Mouse (Mus musculus) kidney, embryonic 16.5 days (tissue): ENCODE results near the gene Etfb. TPM values are rescaled to one million over a fixed set of nuclear protein-coding genes. Genes with fewer than 3 reads are reported as not detected.

Source experiments
- ATAC-seq: fragments of 200-750 bp; cut with Nextera tagmentation; 2 replicates; pipeline ENCODE4 v1.8.0; 2017; ENCODE audit warnings: moderate TSS enrichment; ENCODE audit not compliant: low FRiP score, low TSS enrichment
- H3K27ac ChIP-seq: fragments of 300-500 bp; sonication (generic); 2 replicates; pipeline ENCODE4 v1.5.1; 2014; ENCODE audit warnings: low read length
- H3K27me3 ChIP-seq: fragments of 300-500 bp; sonication (generic); 2 replicates; pipeline ENCODE4 v1.6.1; 2014; ENCODE audit warnings: low read length, control low read depth, mixed read lengths; ENCODE audit not compliant: insufficient read depth
- H3K36me3 ChIP-seq: fragments of 300-500 bp; sonication (generic); 2 replicates; pipeline ENCODE4 v1.6.1; 2014; ENCODE audit warnings: low read length, control low read depth, mixed read lengths; ENCODE audit not compliant: insufficient read depth
- H3K4me1 ChIP-seq: fragments of 300-500 bp; sonication (generic); 2 replicates; pipeline ENCODE4 v1.6.1; 2014; ENCODE audit warnings: low read length, control low read depth, mixed read lengths; ENCODE audit not compliant: insufficient read depth
- H3K4me2 ChIP-seq: fragments of 300-500 bp; sonication (generic); replicated peaks from 2 replicates; pipeline ENCODE4 v1.6.1; 2014; ENCODE audit warnings: low read depth, low read length
- H3K4me3 ChIP-seq: fragments of 300-500 bp; sonication (generic); 2 replicates; pipeline ENCODE4 v1.5.1; 2014; ENCODE audit warnings: mild to moderate bottlenecking, low read length
- H3K9ac ChIP-seq: fragments of 300-500 bp; sonication (generic); replicated peaks from 2 replicates; pipeline ENCODE4 v1.6.1; 2014; ENCODE audit warnings: low read length
- H3K9me3 ChIP-seq: fragments of 300-500 bp; sonication (generic); 2 replicates; pipeline ENCODE4 v1.6.1; 2016; ENCODE audit warnings: low read length, control low read depth
- WGBS: fragments of 180-500 bp; shearing (Covaris S2); extraction: QIAGEN DNeasy Blood & Tissue Kit; methylation state at CpG from one replicate; pipeline ENCODE4 v1.1.7; 2014; 5-methylcytosine and 5-hydroxymethylcytosine counted together
- polyA plus RNA-seq: library from polyadenylated mRNA; unstranded; fragments of >200 nt; fragmentation: Nextera tagmentation; extraction: Ambion mirVana; gene quantifications from 2 replicates; pipeline ENCODE4 v1.2.1, GENCODE M21; 2015

Gene Etfb
- polyA plus RNA-seq, 1 experiment from 2014 or later: 436 TPM

DNA sequence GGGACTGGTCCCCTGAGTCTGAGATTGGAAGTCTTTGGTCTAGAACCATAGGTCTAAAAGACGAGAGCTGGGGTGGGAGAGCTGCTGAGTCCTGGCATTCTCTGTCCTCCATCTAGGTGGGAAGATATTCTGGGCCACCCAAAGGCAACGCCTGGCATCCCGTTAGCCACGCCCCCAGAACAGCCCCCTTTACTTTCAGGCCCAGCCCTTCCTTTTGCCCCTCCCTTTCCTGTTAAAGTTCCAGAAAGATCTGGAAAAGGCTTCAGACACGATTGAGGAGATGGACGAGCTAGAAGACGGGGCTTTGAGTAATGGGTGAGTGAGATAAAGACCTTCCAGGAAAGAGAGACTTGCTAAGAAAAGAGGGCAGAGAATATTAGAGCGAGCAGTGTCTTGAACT, 16.5 kb upstream of the Etfb start, which contains the start of gene Lim2:
Lim2 (plus strand) TSS at position 265 of the 400 bp plus-strand sequence.
- H3K4me1 ChIP-seq: no peaks in the 10 kb centered on the region; the same call in 1 of the 2 replicates
- no peaks in the 10 kb centered on the region for H3K27me3 ChIP-seq
- H3K4me2 ChIP-seq: no peak within 1 kb of the TSS
- ATAC-seq: no peak
- 88% methylated on average over 8 of the region's 8 CpGs for WGBS
- no peak within 1 kb of the TSS for H3K4me3 ChIP-seq
- H3K9me3 ChIP-seq: no peaks in the 10 kb centered on the region
- H3K9ac ChIP-seq: no peak within 1 kb of the TSS
- H3K36me3 ChIP-seq: no peaks in the 10 kb centered on the region
- no peak within 1 kb of the TSS for H3K27ac ChIP-seq

DNA sequence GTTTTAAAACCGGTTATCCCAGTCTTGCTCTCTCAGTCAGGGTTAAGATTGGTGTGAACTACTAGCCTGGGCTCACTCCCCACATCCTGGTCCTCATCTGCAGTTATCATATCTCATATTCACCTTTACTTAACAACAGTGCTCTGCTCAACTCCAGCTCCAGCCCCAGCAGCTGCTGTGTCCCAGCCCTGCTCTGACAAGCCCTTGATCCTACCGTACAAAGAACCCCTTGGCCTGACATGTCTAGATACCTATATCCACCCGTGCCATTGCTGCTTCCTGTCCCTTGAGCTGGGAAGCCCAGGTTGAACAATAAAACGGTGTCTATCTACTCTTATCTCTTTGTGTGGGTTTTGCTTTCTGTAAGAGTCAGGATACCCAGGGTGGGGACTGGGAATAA, 14.4 kb upstream of the Etfb start:
- no peak for ATAC-seq
- Histone ChIP-seq H3K27ac (no peak overlapping the region), H3K4me1 (no peaks in the 10 kb centered on the region), H3K4me2 (no peak overlapping the region), H3K9ac (no peak overlapping the region), H3K4me3 (no peak overlapping the region), H3K27me3 (no peaks in the 10 kb centered on the region), H3K36me3 (no peaks in the 10 kb centered on the region), H3K9me3 (no peaks in the 10 kb centered on the region)
- 63% methylated on average over 4 of the region's 4 CpGs for WGBS

DNA sequence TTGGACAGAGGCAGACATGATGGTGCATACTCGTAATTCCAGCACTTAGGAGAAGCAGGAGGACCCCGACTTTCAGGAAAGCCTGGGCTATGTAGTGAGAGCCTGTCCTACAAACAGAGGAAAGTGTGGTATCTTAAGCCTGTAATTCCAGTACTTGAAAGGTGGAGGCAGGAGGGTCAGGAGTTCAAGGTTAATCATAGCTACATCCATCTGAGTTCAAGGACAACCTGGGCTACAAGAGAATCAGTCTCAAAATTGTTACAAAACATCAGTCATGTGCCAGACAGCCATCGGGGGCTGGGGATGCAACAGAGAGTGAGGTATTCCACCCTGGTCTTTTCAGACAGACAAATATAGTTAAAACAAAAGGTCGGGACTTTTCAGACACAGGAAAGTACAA, 11.0 kb upstream of the Etfb start:
- no peak overlapping the region for H3K9ac ChIP-seq
- H3K27me3 ChIP-seq: no peaks in the 10 kb centered on the region
- H3K36me3 ChIP-seq: no peaks in the 10 kb centered on the region
- no peak overlapping the region for H3K27ac ChIP-seq
- ATAC-seq: no peak
- no peaks in the 10 kb centered on the region for H3K9me3 ChIP-seq
- WGBS: 80% methylated on average over 4 of the region's 4 CpGs
- no peak overlapping the region for H3K4me2 ChIP-seq
- H3K4me3 ChIP-seq: no peak overlapping the region
- no peaks in the 10 kb centered on the region for H3K4me1 ChIP-seq

GRCm38 (mm10) chr7:43434676-43435075, 9.2 kb upstream of the Etfb start:
- Histone ChIP-seq H3K4me3 (no peak overlapping the region), H3K4me2 (no peak overlapping the region), H3K9ac (no peak overlapping the region), H3K27me3 (no peaks in the 10 kb centered on the region), H3K4me1 (no peaks in the 10 kb centered on the region), H3K9me3 (no peaks in the 10 kb centered on the region), H3K36me3 (no peaks in the 10 kb centered on the region), H3K27ac (no peak overlapping the region)
- WGBS: 86% methylated on average over 5 of the region's 5 CpGs
- ATAC-seq: no peak

- H3K9ac ChIP-seq: no peak within 1 kb of the TSS
- H3K36me3 ChIP-seq: no peaks in the 10 kb centered on the region
- no peak within 1 kb of the TSS for H3K27ac ChIP-seq
- H3K4me3 ChIP-seq: no peak within 1 kb of the TSS
- no peak within 1 kb of the TSS for H3K4me2 ChIP-seq
- no peaks in the 10 kb centered on the region for H3K4me1 ChIP-seq
- 63% methylated on average over 10 of the region's 10 CpGs for WGBS
- no peaks in the 10 kb centered on the region for H3K9me3 ChIP-seq
- no peaks in the 10 kb centered on the region for H3K27me3 ChIP-seq
- no peak for ATAC-seq
These were observed 7.3 kb upstream of the Etfb start, which contains the start of gene Nkg7 for GRCm38 (mm10) chr7:43436341-43437255. Gene Nkg7 (plus strand): TSS chr7:43437073.

DNA sequence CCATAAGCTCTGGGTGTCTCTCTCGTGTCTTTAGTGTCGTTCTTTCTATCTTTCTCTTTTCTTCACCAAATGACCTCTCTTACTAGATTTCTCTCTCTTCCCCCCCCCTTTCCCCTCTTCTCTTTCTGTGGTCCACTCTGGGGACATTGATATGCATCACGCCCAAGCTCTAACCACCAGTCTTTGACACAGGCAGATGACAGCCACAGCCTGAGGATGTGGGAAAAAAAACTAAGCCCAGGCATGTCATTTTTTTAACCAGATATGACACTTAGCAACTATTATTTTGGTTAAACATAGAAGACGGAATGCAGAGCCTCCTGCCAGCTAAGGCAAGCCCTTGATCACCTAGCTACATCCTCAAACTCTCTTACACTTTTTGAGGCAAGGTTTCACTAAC, 5.3 kb upstream of the Etfb start:
- Histone ChIP-seq H3K36me3 (no peaks in the 10 kb centered on the region), H3K4me1 (peaks cover 9% of the 10 kb centered on the region), H3K27ac (no peak overlapping the region), H3K9ac (no peak overlapping the region), H3K9me3 (no peaks in the 10 kb centered on the region), H3K4me3 (no peak overlapping the region), H3K27me3 (no peaks in the 10 kb centered on the region), H3K4me2 (no peak overlapping the region)
- 74% methylated on average over 4 of the region's 4 CpGs for whole genome bisulfite sequencing
- ATAC-seq: no peak

DNA sequence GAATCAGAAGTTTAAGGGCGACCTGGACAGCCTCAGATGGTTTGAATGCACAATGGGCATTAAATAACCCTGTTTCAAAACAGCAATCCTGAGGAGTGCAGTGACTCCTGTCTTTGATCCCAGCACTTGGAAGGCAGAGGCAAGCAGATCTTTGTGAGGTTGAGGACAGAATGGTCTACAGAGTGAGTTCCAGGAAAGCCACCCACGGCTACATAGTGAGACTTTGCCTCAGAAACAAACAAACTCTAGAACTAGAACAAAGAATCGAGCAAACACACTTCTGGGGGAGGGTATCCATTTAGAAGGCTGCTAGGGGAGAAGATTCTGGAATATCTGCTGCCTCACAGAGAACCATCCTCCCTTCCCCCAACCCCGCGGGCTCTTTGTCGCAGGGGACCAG, 3.4 kb upstream of the Etfb start, which contains the start of gene Cldnd2:
Cldnd2 (plus strand) TSS at position 301 of the 400 bp plus-strand sequence.
- Histone ChIP-seq H3K9me3 (no peaks in the 10 kb centered on the region), H3K9ac (no peak within 1 kb of the TSS), H3K36me3 (no peaks in the 10 kb centered on the region), H3K4me2 (no peak within 1 kb of the TSS), H3K27ac (no peak within 1 kb of the TSS), H3K4me1 (peaks cover 20% of the 10 kb centered on the region), H3K27me3 (no peaks in the 10 kb centered on the region), H3K4me3 (no peak within 1 kb of the TSS)
- no peak for ATAC-seq
- WGBS: 84% methylated on average over 6 of the region's 6 CpGs

GRCm38 (mm10) chr7:43441071-43441470, 2.8 kb upstream of the Etfb start:
- peaks cover 20% of the 10 kb centered on the region for H3K4me1 ChIP-seq
- no peak overlapping the region for H3K4me3 ChIP-seq
- no peak overlapping the region for H3K4me2 ChIP-seq
- H3K27ac ChIP-seq: no peak overlapping the region
- no peaks in the 10 kb centered on the region for H3K9me3 ChIP-seq
- no peaks in the 10 kb centered on the region for H3K36me3 ChIP-seq
- no peak for ATAC-seq
- H3K27me3 ChIP-seq: no peaks in the 10 kb centered on the region
- 70% methylated on average over 3 of the region's 3 CpGs for WGBS
- no peak overlapping the region for H3K9ac ChIP-seq

- H3K27ac ChIP-seq: peak overlapping the region; percentile 100
- ATAC-seq: no peak
- H3K9ac ChIP-seq: peak overlapping the region; percentile 78
- WGBS: 9% methylated on average over 9 of the region's 9 CpGs
- H3K4me3 ChIP-seq: peak overlapping the region; percentile 72
- H3K27me3 ChIP-seq: no peaks in the 10 kb centered on the region
- H3K9me3 ChIP-seq: no peaks in the 10 kb centered on the region
- H3K4me1 ChIP-seq: peaks cover 20% of the 10 kb centered on the region
- peak overlapping the region; percentile 94 for H3K4me2 ChIP-seq
- 0 out of 2 replicates have a peak, but pooled peaks cover 3% of the 10 kb centered on the region for H3K36me3 ChIP-seq
These were observed 1.2 kb upstream of the Etfb start for GRCm38 (mm10) chr7:43442684-43443083.
